Mouse (Mus musculus) liver, embryonic 14.5 days (tissue): ENCODE results near the gene Bbs9. TPM values are rescaled to one million over a fixed set of nuclear protein-coding genes. Genes with fewer than 3 reads are reported as not detected.

ENCODE experiments used
- ATAC-seq: fragments of 200-750 bp; cut with Nextera tagmentation; 2 replicates; pipeline ENCODE4 v1.8.0; 2017; ENCODE audit warnings: moderate number of reproducible peaks, mild to moderate bottlenecking, moderate library complexity; ENCODE audit not compliant: insufficient read depth
- DNase-seq, 3 experiments: peaks; one replicate each; pipeline ENCODE4 v3.0.0-alpha.2; 2012 to 2013; ENCODE audit warnings: low read depth in 3 of 3, low spot score in 3 of 3
- H3K27ac ChIP-seq: fragments of 300-500 bp; sonication (generic); 2 replicates; pipeline ENCODE4 v1.5.1; 2014; ENCODE audit warnings: moderate library complexity, mild to moderate bottlenecking, control low read depth, inconsistent platforms
- H3K27me3 ChIP-seq: fragments of 300-500 bp; sonication (generic); 2 replicates; pipeline ENCODE4 v1.6.1; 2014; ENCODE audit warnings: mild to moderate bottlenecking, low read length, moderate library complexity; ENCODE audit not compliant: control insufficient read depth, insufficient read depth
- H3K36me3 ChIP-seq: fragments of 300-500 bp; sonication (generic); replicated peaks from 2 replicates; pipeline ENCODE4 v1.6.1; 2014; ENCODE audit warnings: low read depth; ENCODE audit not compliant: control insufficient read depth, insufficient read depth
- H3K4me1 ChIP-seq, 2 experiments: fragments of 200-500 bp in 1 of 2; fragments of 300-500 bp in 1 of 2; sonication (generic) in 1 of 2; replicated peaks; 2 replicates each; pipeline ENCODE4 v1.6.1; 2012 to 2014; ENCODE audit warnings: antibody characterized with exemption in 1 of 2, inconsistent platforms in 1 of 2, low read length in 1 of 2; ENCODE audit not compliant: control insufficient read depth in 2 of 2, insufficient read depth in 2 of 2
- H3K4me2 ChIP-seq: fragments of 300-500 bp; sonication (generic); 2 replicates; pipeline ENCODE4 v1.6.1; 2014; ENCODE audit warnings: low read depth, mild to moderate bottlenecking, control low read depth, moderate library complexity
- H3K4me3 ChIP-seq, 2 experiments: fragments of 200-500 bp in 1 of 2; fragments of 300-500 bp in 1 of 2; sonication (generic) in 1 of 2; 2 replicates each; pipeline ENCODE4 v1.5.1; 2012 to 2014; ENCODE audit warnings: low read depth in 2 of 2, low read length in 2 of 2, mild to moderate bottlenecking in 2 of 2, control low read depth in 1 of 2, inconsistent platforms in 1 of 2, moderate library complexity in 1 of 2; ENCODE audit not compliant: insufficient read depth in 1 of 2
- H3K9ac ChIP-seq: fragments of 300-500 bp; sonication (generic); replicated peaks from 2 replicates; pipeline ENCODE4 v1.6.1; 2014; ENCODE audit warnings: mild to moderate bottlenecking, control low read depth, moderate library complexity
- H3K9me3 ChIP-seq: fragments of 300-500 bp; sonication (generic); 2 replicates; pipeline ENCODE4 v1.6.1; 2016; ENCODE audit warnings: low read length, mixed read lengths; ENCODE audit not compliant: control insufficient read depth
- CTCF ChIP-seq: IDR thresholded peaks from 2 replicates; pipeline ENCODE4 v1.5.1; 2016; ENCODE audit warnings: antibody characterized with exemption, low read depth, control low read depth
- EP300 ChIP-seq: IDR thresholded peaks from 2 replicates; pipeline ENCODE4 v1.6.1; 2016; ENCODE audit warnings: antibody characterized with exemption, low read depth
- WGBS: fragments of 180-500 bp; shearing (Covaris S2); extraction: QIAGEN DNeasy Blood & Tissue Kit; methylation state at CpG from one replicate; pipeline ENCODE4 v1.1.7; 2014; ENCODE audit not compliant: insufficient replicate concordance; 5-methylcytosine and 5-hydroxymethylcytosine counted together
- polyA plus RNA-seq, 2 experiments: library from polyadenylated mRNA; depleted of rRNA in 1 of 2; stranded (reverse) in 1 of 2; unstranded in 1 of 2; fragments of >200 nt; fragmentation: Nextera tagmentation in 1 of 2; extraction: Ambion mirVana in 1 of 2; gene quantifications; 2 replicates each; pipeline versions ENCODE4 v1.2.1 to v1.2.3; 2012 to 2014

Gene Bbs9
- polyA plus RNA-seq, 2 experiments = 2.2 to 2.3 TPM

- 65% methylated on average over 1 of the region's 1 CpGs for WGBS
- no peak for TF ChIP-seq EP300
- no peak for TF ChIP-seq CTCF
- DNase-seq = no peak
- Histone ChIP-seq H3K4me1 (no peaks in the 10 kb centered on the region), H3K4me2 (no peak overlapping the region), H3K27me3 (no peaks in the 10 kb centered on the region), H3K9me3 (no peaks in the 10 kb centered on the region), H3K36me3 (no peaks in the 10 kb centered on the region), H3K27ac (no peak overlapping the region), H3K4me3 (no peak overlapping the region), H3K9ac (no peak overlapping the region)
- ATAC-seq = no peak
Observed at GRCm38 (mm10) chr9:22523460-22523859, 47.9 kb downstream of the Bbs9 start.

GRCm38 (mm10) chr9:22530734-22531489 is 55.4 kb downstream of the Bbs9 start:
- WGBS = 42% methylated on average over 3 of the region's 3 CpGs
- H3K4me2 ChIP-seq = no peak overlapping the region
- DNase-seq = no peak

GRCm38 (mm10) chr9:22532112-22532511 is 56.6 kb downstream of the Bbs9 start:
- H3K9me3 ChIP-seq = no peaks in the 10 kb centered on the region
- no peak overlapping the region for H3K4me2 ChIP-seq
- WGBS = 61% methylated on average over 5 of the region's 5 CpGs
- H3K27ac ChIP-seq = no peak overlapping the region
- no peak overlapping the region for H3K4me3 ChIP-seq
- no peaks in the 10 kb centered on the region for H3K27me3 ChIP-seq
- no peak for TF ChIP-seq CTCF
- TF ChIP-seq EP300 = no peak
- no peaks in the 10 kb centered on the region for H3K4me1 ChIP-seq
- no peak for ATAC-seq
- no peak for DNase-seq
- no peaks in the 10 kb centered on the region for H3K36me3 ChIP-seq
- H3K9ac ChIP-seq = no peak overlapping the region

More at GRCm38 (mm10) chr9:22530734-22531489, 55.4 kb downstream of the Bbs9 start:
- H3K36me3 ChIP-seq = no peaks in the 10 kb centered on the region
- TF ChIP-seq EP300 = no peak
- no peak for TF ChIP-seq CTCF
- no peak overlapping the region for H3K9ac ChIP-seq
- no peak overlapping the region for H3K4me3 ChIP-seq
- ATAC-seq = no peak
- no peak overlapping the region for H3K27ac ChIP-seq
- no peaks in the 10 kb centered on the region for H3K27me3 ChIP-seq
- no peaks in the 10 kb centered on the region for H3K9me3 ChIP-seq
- H3K4me1 ChIP-seq = no peaks in the 10 kb centered on the region

GRCm38 (mm10) chr9:22532810-22533447 is 57.4 kb downstream of the Bbs9 start:
- Histone ChIP-seq H3K9ac (no peak overlapping the region), H3K4me1 (no peaks in the 10 kb centered on the region), H3K9me3 (no peaks in the 10 kb centered on the region), H3K36me3 (no peaks in the 10 kb centered on the region), H3K27ac (no peak overlapping the region), H3K4me3 (no peak overlapping the region), H3K27me3 (no peaks in the 10 kb centered on the region), H3K4me2 (no peak overlapping the region)
- TF ChIP-seq CTCF (peak; percentile 47), EP300 (no peak)
- no peak for ATAC-seq
- DNase-seq = peak in 1 of 3 experiments; percentile 6
- 46% methylated on average over 9 of the region's 9 CpGs for WGBS

- no peak overlapping the region for H3K4me3 ChIP-seq
- 66% methylated on average over 11 of the region's 11 CpGs for WGBS
- no peaks in the 10 kb centered on the region for H3K9me3 ChIP-seq
- ATAC-seq (no peak), DNase-seq (no peak)
- no peak overlapping the region for H3K4me2 ChIP-seq
- no peak for TF ChIP-seq EP300
- no peaks in the 10 kb centered on the region for H3K4me1 ChIP-seq
- no peak overlapping the region for H3K9ac ChIP-seq
- H3K27ac ChIP-seq = no peak overlapping the region
- H3K27me3 ChIP-seq = no peaks in the 10 kb centered on the region
- no peaks in the 10 kb centered on the region for H3K36me3 ChIP-seq
Observed at GRCm38 (mm10) chr9:22537767-22538373, 62.4 kb downstream of the Bbs9 start.
